Mouse (Mus musculus) ES-E14 (cell line): ENCODE measurements around the gene 2010300C02Rik.

Experiments
- MAFK ChIP-seq: IDR thresholded peaks from 2 replicates; pipeline ENCODE4 v1.6.1; 2014; ENCODE audit warnings: mild to moderate bottlenecking, low read depth, low read length, inconsistent platforms; ENCODE audit not compliant: insufficient read depth
- ZC3H11A ChIP-seq: IDR thresholded peaks from 2 replicates; pipeline ENCODE4 v1.6.1; 2012; ENCODE audit warnings: low read depth, mild to moderate bottlenecking, inconsistent platforms, low read length, borderline replicate concordance
- ZNF384 ChIP-seq: IDR thresholded peaks from 2 replicates; pipeline ENCODE4 v1.6.1; 2012; ENCODE audit warnings: low read depth, low read length, inconsistent platforms

- TF ChIP-seq MAFK (no peak), ZNF384 (no peak), ZC3H11A (no peak)
Observed at GRCm38 (mm10) chr1:37690665-37691064, 29.2 kb downstream of the 2010300C02Rik start.
